Mouse (Mus musculus): ENCODE results near the gene Mtmr6. TPM values are rescaled to one million over a fixed set of nuclear protein-coding genes. Genes with fewer than 3 reads are reported as not detected.

Mtmr6 gene
- polyA plus RNA-seq, 1 experiment from 2014 or later = 35.9 TPM

DNA sequence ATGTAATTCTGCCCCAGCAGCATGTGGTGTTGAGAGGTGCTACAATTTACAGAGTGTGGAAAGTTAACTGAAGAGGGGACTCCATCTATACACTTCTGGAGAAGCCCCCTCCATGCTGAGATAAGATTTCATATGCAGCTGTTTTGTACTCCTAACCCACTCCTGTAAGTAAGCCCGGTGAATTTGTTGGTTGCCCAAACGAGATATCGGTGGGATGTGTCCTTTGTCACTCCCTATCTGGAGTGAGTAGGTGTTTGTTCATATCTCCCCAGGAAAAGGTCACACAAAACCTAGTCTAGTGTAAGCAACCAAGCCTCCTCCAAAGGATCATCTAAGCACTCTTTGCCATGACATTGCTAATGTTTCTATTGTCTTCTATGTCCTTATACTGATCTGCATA, 11.6 kb upstream of the Mtmr6 start:
- H3K4me2 ChIP-seq (replicated peaks; ENCODE audit: low read depth, low read length) = no peak overlapping the region
- no peak overlapping the region for H3K9ac ChIP-seq (replicated peaks; ENCODE audit: low read length)
- H3K4me3 ChIP-seq (ENCODE audit: low read length) = no peak overlapping the region
- WGBS = 88% methylated on average over 3 of the region's 3 CpGs
- H3K9me3 ChIP-seq (ENCODE audit: low read length) = no peaks in the 10 kb centered on the region
- no peak overlapping the region for H3K27ac ChIP-seq (ENCODE audit: low read length)
- no peaks in the 10 kb centered on the region for H3K27me3 ChIP-seq (ENCODE audit: insufficient read depth, low read length)
- no peak for ATAC-seq (ENCODE audit: low FRiP score, low TSS enrichment)
- H3K36me3 ChIP-seq (ENCODE audit: insufficient read depth, low read length) = no peaks in the 10 kb centered on the region
- H3K4me1 ChIP-seq (ENCODE audit: insufficient read depth, low read length) = peaks cover 19% of the 10 kb centered on the region

DNA sequence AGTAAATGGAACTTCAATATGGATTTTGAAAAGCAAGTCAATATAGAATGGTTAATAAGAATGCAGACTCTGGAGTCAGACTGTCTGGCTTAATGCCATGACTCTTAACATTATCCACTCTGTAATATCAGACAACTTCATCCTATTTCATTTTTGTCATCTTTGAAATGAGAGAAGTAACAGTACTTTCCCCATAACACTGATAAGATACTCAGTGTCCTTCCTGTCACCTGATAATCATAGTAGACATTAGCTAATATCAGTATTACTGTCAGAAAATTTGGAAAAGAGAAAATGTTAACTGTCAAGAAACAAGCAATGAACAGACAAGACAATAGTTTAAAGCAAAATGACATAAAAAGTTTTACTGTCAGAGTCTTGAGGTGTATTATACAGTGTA, 10.3 kb upstream of the Mtmr6 start:
- Histone ChIP-seq H3K4me2 (replicated peaks; ENCODE audit: low read depth, low read length) (no peak overlapping the region), H3K27ac (ENCODE audit: low read length) (no peak overlapping the region), H3K9me3 (ENCODE audit: low read length) (no peaks in the 10 kb centered on the region), H3K4me1 (ENCODE audit: insufficient read depth, low read length) (peaks cover 13% of the 10 kb centered on the region), H3K27me3 (ENCODE audit: insufficient read depth, low read length) (no peaks in the 10 kb centered on the region), H3K9ac (replicated peaks; ENCODE audit: low read length) (no peak overlapping the region), H3K4me3 (ENCODE audit: low read length) (no peak overlapping the region), H3K36me3 (ENCODE audit: insufficient read depth, low read length) (no peaks in the 10 kb centered on the region)
- no peak for ATAC-seq (ENCODE audit: low FRiP score, low TSS enrichment)

DNA sequence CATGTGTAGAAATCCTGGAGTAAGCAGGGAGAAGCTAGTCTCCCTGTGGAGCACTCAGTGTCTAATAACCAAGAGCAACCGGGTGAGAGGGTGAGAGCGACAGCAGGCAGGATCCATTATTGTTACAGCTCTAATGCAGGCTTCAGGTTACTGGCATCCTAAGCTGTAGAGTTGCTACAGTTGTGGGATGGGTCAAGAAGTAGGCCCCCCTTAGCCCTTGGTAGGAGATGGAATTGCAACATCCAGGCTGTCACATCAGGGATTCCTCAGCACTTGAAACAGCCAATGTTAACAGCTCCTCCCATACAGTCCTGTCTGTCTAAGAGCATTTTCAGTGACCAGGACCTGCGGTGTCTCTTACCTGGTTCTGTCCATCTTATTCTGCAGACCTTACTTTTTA, 8.7 kb upstream of the Mtmr6 start:
- Histone ChIP-seq H3K4me3 (ENCODE audit: low read length) (no peak overlapping the region), H3K27me3 (ENCODE audit: insufficient read depth, low read length) (no peaks in the 10 kb centered on the region), H3K27ac (ENCODE audit: low read length) (no peak overlapping the region), H3K36me3 (ENCODE audit: insufficient read depth, low read length) (no peaks in the 10 kb centered on the region), H3K9ac (replicated peaks; ENCODE audit: low read length) (no peak overlapping the region), H3K9me3 (ENCODE audit: low read length) (no peaks in the 10 kb centered on the region), H3K4me1 (ENCODE audit: insufficient read depth, low read length) (peaks cover 7% of the 10 kb centered on the region), H3K4me2 (replicated peaks; ENCODE audit: low read depth, low read length) (no peak overlapping the region)
- ATAC-seq (ENCODE audit: low FRiP score, low TSS enrichment) = no peak
- 24% methylated on average over 3 of the region's 3 CpGs for WGBS

GRCm38 (mm10) chr14:60257101-60257500, 7.9 kb upstream of the Mtmr6 start:
- H3K9me3 ChIP-seq (ENCODE audit: low read length) = no peaks in the 10 kb centered on the region
- H3K4me3 ChIP-seq (ENCODE audit: low read length) = no peak overlapping the region
- H3K4me2 ChIP-seq (replicated peaks; ENCODE audit: low read depth, low read length) = no peak overlapping the region
- ATAC-seq (ENCODE audit: low FRiP score, low TSS enrichment) = no peak
- 65% methylated on average over 4 of the region's 4 CpGs for WGBS
- no peaks in the 10 kb centered on the region for H3K27me3 ChIP-seq (ENCODE audit: insufficient read depth, low read length)
- H3K4me1 ChIP-seq (ENCODE audit: insufficient read depth, low read length) = peaks cover 7% of the 10 kb centered on the region
- no peaks in the 10 kb centered on the region for H3K36me3 ChIP-seq (ENCODE audit: insufficient read depth, low read length)
- H3K27ac ChIP-seq (ENCODE audit: low read length) = no peak overlapping the region
- H3K9ac ChIP-seq (replicated peaks; ENCODE audit: low read length) = no peak overlapping the region

DNA sequence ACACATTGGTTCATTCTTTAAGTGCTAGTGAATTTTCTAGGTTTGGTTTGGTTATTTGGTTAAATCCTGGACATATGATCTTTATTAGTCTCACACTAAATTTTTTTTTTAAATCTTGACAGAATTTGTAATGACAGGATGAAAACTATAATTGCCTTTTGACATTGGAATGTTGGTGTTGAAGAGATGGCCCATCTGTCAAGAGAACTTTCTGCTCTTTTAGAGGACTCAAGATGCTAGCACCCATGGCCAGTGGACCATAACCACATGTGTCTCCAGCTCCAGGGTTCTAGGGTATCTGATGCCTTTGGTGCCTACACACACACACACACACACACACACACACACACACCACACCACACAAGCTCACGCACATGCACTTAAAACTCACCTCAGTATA, 7.2 kb upstream of the Mtmr6 start:
- 87% methylated on average over 1 of the region's 1 CpGs for WGBS
- H3K27ac ChIP-seq (ENCODE audit: low read length) = no peak overlapping the region

DNA sequence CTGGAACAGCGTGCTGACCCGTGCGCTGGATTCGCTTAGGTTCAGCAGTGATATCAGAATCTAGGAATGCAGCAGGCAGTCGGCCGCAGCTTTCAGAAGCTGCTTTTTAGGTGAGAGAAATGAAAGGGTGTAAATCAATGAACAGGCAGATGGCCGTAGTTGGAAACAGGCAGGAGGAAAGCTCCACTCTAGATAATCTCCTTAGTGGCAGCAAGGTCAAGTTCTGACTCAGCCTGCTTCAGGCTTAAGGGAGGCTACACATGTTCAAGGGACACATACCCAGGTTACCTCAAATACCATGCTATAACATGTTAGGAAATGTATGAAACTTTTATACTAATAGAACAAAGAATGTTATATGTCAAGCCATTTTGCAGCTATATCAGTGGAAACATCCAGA, 2.7 kb upstream of the Mtmr6 start:
- no peak overlapping the region for H3K4me2 ChIP-seq (replicated peaks; ENCODE audit: low read depth, low read length)
- WGBS = 70% methylated on average over 7 of the region's 7 CpGs
- no peak overlapping the region for H3K4me3 ChIP-seq (ENCODE audit: low read length)
- no peaks in the 10 kb centered on the region for H3K9me3 ChIP-seq (ENCODE audit: low read length)
- 0 out of 2 replicates have a peak, but pooled peaks cover 2% of the 10 kb centered on the region for H3K4me1 ChIP-seq (ENCODE audit: insufficient read depth, low read length)
- no peak for ATAC-seq (ENCODE audit: low FRiP score, low TSS enrichment)
- H3K27me3 ChIP-seq (ENCODE audit: insufficient read depth, low read length) = no peaks in the 10 kb centered on the region
- no peaks in the 10 kb centered on the region for H3K36me3 ChIP-seq (ENCODE audit: insufficient read depth, low read length)
- H3K27ac ChIP-seq (ENCODE audit: low read length) = no peak overlapping the region
- no peak overlapping the region for H3K9ac ChIP-seq (replicated peaks; ENCODE audit: low read length)

More for the DNA sequence above, 7.2 kb upstream of the Mtmr6 start:
- Histone ChIP-seq H3K4me3 (ENCODE audit: low read length) (no peak overlapping the region), H3K4me1 (ENCODE audit: insufficient read depth, low read length) (no peaks in the 10 kb centered on the region), H3K9me3 (ENCODE audit: low read length) (no peaks in the 10 kb centered on the region), H3K36me3 (ENCODE audit: insufficient read depth, low read length) (no peaks in the 10 kb centered on the region), H3K4me2 (replicated peaks; ENCODE audit: low read depth, low read length) (no peak overlapping the region), H3K9ac (replicated peaks; ENCODE audit: low read length) (no peak overlapping the region), H3K27me3 (ENCODE audit: insufficient read depth, low read length) (no peaks in the 10 kb centered on the region)
- ATAC-seq (ENCODE audit: low FRiP score, low TSS enrichment) = no peak

- Histone ChIP-seq H3K27ac (ENCODE audit: low read length) (no peak overlapping the region), H3K4me3 (ENCODE audit: low read length) (no peak overlapping the region), H3K4me2 (replicated peaks; ENCODE audit: low read depth, low read length) (no peak overlapping the region), H3K36me3 (ENCODE audit: insufficient read depth, low read length) (no peaks in the 10 kb centered on the region), H3K27me3 (ENCODE audit: insufficient read depth, low read length) (no peaks in the 10 kb centered on the region), H3K9me3 (ENCODE audit: low read length) (no peaks in the 10 kb centered on the region), H3K9ac (replicated peaks; ENCODE audit: low read length) (no peak overlapping the region), H3K4me1 (ENCODE audit: insufficient read depth, low read length) (0 out of 2 replicates have a peak, but pooled peaks cover 2% of the 10 kb centered on the region)
- WGBS = 84% methylated on average over 6 of the region's 6 CpGs
- no peak for ATAC-seq (ENCODE audit: low FRiP score, low TSS enrichment)
Measured at GRCm38 (mm10) chr14:60269333-60269732, 4.3 kb downstream of the Mtmr6 start.

DNA sequence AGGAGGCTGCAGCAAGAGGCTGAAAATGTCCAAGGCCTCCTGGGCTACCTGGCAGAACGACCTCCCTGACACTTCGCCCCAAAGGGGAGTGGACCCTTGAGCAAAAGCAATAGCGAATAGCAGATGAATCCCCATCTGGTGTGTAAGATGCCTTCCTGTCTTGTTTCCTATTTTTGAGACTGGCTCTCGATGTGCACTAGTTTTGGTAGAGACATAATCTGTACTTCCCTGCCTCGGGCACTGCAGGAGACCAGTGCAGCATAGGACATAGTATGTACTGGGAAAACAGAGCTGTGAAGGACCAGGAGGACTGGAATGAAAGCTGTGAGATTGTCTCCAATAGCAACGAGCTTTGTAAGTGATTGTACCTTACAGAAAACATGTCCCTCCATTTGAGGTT, 8.3 kb downstream of the Mtmr6 start:
- Histone ChIP-seq H3K4me1 (ENCODE audit: insufficient read depth, low read length) (no peaks in the 10 kb centered on the region), H3K4me2 (replicated peaks; ENCODE audit: low read depth, low read length) (no peak overlapping the region), H3K27me3 (ENCODE audit: insufficient read depth, low read length) (no peaks in the 10 kb centered on the region), H3K4me3 (ENCODE audit: low read length) (no peak overlapping the region), H3K27ac (ENCODE audit: low read length) (no peak overlapping the region), H3K9ac (replicated peaks; ENCODE audit: low read length) (no peak overlapping the region), H3K9me3 (ENCODE audit: low read length) (no peaks in the 10 kb centered on the region), H3K36me3 (ENCODE audit: insufficient read depth, low read length) (no peaks in the 10 kb centered on the region)
- ATAC-seq (ENCODE audit: low FRiP score, low TSS enrichment) = no peak
- WGBS = 83% methylated on average over 6 of the region's 6 CpGs

GRCm38 (mm10) chr14:60275301-60276276, 10.6 kb downstream of the Mtmr6 start:
- H3K4me3 ChIP-seq (ENCODE audit: low read length) = no peak overlapping the region
- H3K9ac ChIP-seq (replicated peaks; ENCODE audit: low read length) = no peak overlapping the region
- H3K27me3 ChIP-seq (ENCODE audit: insufficient read depth, low read length) = no peaks in the 10 kb centered on the region
- 81% methylated on average over 7 of the region's 7 CpGs for WGBS
- H3K27ac ChIP-seq (ENCODE audit: low read length) = peak overlapping the region; percentile 38; the same call in 1 of the 2 replicates
- no peak overlapping the region for H3K4me2 ChIP-seq (replicated peaks; ENCODE audit: low read depth, low read length)
- peak; percentile 61 for ATAC-seq (ENCODE audit: low FRiP score, low TSS enrichment)
- no peaks in the 10 kb centered on the region for H3K9me3 ChIP-seq (ENCODE audit: low read length)
- no peaks in the 10 kb centered on the region for H3K4me1 ChIP-seq (ENCODE audit: insufficient read depth, low read length)
- H3K36me3 ChIP-seq (ENCODE audit: insufficient read depth, low read length) = no peaks in the 10 kb centered on the region

GRCm38 (mm10) chr14:60286194-60286863, 21.3 kb downstream of the Mtmr6 start:
- Histone ChIP-seq H3K9ac (replicated peaks; ENCODE audit: low read length) (no peak overlapping the region), H3K27me3 (ENCODE audit: insufficient read depth, low read length) (no peaks in the 10 kb centered on the region), H3K36me3 (ENCODE audit: insufficient read depth, low read length) (peaks cover 13% of the 10 kb centered on the region; the same call in 1 of the 2 replicates), H3K9me3 (ENCODE audit: low read length) (no peaks in the 10 kb centered on the region), H3K4me3 (ENCODE audit: low read length) (no peak overlapping the region), H3K4me2 (replicated peaks; ENCODE audit: low read depth, low read length) (no peak overlapping the region), H3K4me1 (ENCODE audit: insufficient read depth, low read length) (no peaks in the 10 kb centered on the region), H3K27ac (ENCODE audit: low read length) (no peak overlapping the region)
- WGBS = 85% methylated on average over 7 of the region's 7 CpGs
- ATAC-seq (ENCODE audit: low FRiP score, low TSS enrichment) = no peak

Data from kidney, embryonic 16.5 days (tissue).